Mouse (Mus musculus) CD4-positive, CD25-positive, alpha-beta regulatory T cell (primary cell): ENCODE data around the gene Pdgfra. TPM values are rescaled to one million over a fixed set of nuclear protein-coding genes. Genes with fewer than 3 reads are reported as not detected.

Experiments
- polyA plus RNA-seq: library from polyadenylated mRNA; unstranded; fragments of 100-300 nt; shearing (Covaris generic); gene quantifications from one replicate; pipeline ENCODE4 v1.2.1, GENCODE M21; 2017

The Pdgfra gene
- not detected for polyA plus RNA-seq

DNA sequence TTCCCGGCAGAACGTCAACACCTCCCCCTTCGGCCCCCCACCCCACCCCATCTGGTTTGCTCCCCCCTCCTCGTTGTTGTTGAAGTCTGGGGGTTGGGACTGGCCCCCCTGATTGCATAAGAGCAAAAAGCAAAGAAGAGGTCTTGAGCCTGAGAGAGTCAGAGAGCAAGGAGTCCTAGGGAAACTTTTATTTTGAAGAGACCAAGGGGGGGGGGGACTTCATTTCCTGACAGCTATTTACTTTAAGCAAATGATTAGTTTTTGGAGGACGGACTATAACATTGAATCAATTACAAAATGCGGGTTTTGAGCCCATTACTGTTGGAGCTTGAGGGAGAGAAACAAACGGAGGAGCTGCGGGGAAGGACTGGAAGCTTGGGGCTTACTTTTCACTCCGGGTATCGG is at the start of gene Pdgfra:
Pdgfra (plus strand) TSS at position 272 of the 405 bp plus-strand sequence.

Other genes starting within 250 kb of the Pdgfra start
- gene Chic2, start 107.5 kb upstream of the Pdgfra start, polyA plus RNA-seq: 133 TPM
- gene Gsx2, start 76.7 kb upstream of the Pdgfra start, polyA plus RNA-seq: not detected